Mouse (Mus musculus): ENCODE data around the gene Ap2a1.

Ap2a1 gene

GRCm38 (mm10) chr7:44863982-44864494 lies 65.3 kb downstream of the Ap2a1 start:
- DNase-seq = peak; percentile 94

GRCm38 (mm10) chr7:44863210-44863609 lies 66.1 kb downstream of the Ap2a1 start:
- DNase-seq = no peak

- no peak for DNase-seq
Observed at GRCm38 (mm10) chr7:44862434-44862833, 66.9 kb downstream of the Ap2a1 start.

DNA sequence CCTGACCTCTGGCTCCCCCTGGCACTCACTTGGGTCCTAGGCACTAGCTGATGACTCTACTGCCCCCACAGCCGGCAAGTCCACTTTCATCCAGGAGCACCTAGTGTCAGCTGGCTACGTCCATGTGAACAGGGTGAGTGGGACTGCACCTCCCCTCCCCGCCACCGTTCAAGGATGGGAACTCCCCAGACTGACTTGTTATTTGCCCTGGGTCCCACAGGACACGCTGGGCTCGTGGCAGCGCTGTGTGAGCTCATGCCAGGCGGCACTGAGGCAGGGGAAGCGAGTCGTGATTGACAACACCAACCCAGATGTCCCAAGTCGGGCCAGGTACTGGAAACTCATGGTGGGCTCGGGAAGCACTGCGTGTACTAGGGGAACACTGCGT lies 67.9 kb downstream of the Ap2a1 start:
- no peak for DNase-seq

- peak; percentile 96 for DNase-seq
Observed at GRCm38 (mm10) chr7:44860576-44861428, 68.5 kb downstream of the Ap2a1 start.

DNA sequence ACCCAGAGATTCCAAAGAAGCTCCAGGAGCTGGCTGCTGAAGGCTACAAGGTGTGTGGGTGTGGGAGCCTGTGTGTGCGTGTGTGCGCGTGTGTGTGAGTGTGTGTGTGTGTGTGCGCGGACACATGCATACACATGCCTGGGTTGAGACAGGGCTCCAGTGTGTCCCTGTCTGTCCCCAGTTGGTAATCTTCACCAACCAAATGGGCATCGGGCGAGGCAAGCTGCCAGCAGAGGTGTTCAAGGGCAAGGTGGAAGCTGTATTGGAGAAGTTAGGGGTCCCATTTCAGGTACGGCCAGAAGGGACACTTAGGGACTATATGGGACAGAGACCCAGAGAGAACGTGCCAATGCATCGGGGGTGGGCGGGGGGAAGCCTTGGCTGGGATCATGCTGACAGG lies 69.4 kb downstream of the Ap2a1 start:
- no peak for DNase-seq

DNA sequence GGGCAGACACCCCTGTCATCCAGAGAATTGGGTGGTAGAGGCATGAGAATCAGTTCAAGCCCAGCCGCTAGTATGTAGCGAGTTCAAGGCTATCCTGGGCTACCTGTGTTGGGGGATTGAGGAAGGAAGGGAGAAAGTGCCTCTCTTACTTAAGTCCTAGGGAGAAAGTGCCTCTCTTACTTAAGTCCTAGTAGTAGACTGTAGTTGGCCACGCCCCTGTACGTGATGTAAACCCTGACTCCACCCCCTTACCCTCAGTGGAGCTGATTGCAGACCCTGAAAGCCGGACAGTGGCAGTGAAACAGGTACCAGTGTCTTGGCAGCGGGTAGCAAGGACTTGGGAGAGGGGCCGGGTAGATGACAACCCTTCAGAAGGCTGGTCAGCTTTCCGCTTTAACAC lies 71.4 kb downstream of the Ap2a1 start:
- peak; percentile 96 for DNase-seq

- peak; percentile 99 for DNase-seq
Observed at GRCm38 (mm10) chr7:44857042-44857552, 72.2 kb downstream of the Ap2a1 start, which contains the start of gene Pnkp. Gene Pnkp (plus strand): TSS chr7:44857139.

- no peak for DNase-seq
Observed at GRCm38 (mm10) chr7:44856265-44856916, 72.9 kb downstream of the Ap2a1 start.

DNA sequence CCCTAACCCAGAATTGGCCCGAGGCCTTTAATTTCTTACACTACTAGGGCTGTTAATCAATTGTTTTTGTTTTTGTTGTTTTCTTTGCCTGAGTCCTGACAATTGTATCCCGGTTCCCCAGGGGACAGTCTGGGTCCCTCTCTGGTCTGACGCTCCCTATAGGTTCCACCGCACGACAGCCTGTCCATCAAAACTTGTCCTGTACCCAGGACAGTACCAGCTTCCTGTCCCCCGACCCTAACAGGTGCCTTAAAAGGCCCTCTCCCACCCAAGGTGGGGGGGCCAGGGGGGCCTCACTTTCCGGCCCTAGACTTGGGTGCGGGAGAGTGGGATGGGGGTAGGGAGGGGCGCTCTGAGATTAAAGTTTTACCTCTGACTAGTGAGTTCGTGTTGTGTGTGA lies 74.3 kb downstream of the Ap2a1 start:
- no peak for DNase-seq

DNA sequence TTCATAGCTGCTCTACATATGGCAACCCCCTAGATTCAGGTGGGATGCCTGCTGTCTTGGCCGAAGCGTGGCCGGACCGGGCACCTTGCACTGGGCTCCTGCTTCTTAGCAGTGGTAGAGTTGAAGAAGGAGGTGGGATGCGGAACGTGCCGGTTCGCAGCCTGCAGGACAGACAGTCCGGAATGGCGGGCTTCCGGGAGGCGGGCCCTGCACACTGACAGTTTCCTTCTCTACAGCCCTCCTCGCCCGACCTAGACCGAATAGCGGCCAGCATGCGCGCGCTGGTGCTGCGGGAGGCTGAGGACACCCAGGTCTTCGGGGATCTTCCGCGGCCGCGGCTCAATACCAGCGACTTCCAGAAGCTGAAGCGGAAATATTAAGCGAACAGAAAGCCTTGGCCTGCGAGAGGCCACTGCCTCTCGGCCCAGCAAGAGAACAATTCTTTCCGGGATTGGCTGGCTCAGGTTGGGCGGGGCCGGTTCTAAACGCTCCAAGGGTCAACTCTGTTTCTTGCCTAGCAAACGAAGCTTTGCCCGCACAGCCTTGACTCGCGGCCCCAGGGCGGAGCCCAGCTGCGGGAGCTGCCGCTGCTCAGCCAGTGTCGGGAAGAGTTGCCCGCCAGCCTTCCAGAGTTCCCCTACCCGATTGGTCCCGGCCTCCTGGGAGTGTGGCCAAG lies 74.8 kb downstream of the Ap2a1 start:
- DNase-seq = peak; percentile 99

- peak; percentile 96 for DNase-seq
Observed at GRCm38 (mm10) chr7:44853596-44854355, 75.5 kb downstream of the Ap2a1 start.

DNA sequence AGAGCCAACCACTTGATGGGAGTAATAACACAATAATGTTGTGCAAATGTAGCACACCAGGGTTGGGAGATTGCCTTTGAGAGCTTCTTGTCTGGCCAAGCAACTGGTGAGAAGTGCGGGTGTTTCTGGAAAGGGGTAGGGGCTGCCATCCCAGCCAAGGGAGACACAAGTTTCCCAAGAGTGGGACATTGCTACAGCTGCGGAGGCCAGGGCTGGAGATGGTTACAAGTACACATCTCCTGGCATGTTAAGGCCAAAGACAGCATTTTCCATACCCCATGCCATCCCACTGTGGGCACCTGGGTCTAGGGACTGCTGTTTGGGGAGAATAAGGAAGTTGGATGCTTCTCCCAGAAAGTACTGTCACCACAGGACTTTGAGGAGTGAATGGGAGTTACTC lies 76.2 kb downstream of the Ap2a1 start:
- peak; percentile 94 for DNase-seq

GRCm38 (mm10) chr7:44852259-44853027 lies 76.9 kb downstream of the Ap2a1 start:
- DNase-seq = peak; percentile 95

DNA sequence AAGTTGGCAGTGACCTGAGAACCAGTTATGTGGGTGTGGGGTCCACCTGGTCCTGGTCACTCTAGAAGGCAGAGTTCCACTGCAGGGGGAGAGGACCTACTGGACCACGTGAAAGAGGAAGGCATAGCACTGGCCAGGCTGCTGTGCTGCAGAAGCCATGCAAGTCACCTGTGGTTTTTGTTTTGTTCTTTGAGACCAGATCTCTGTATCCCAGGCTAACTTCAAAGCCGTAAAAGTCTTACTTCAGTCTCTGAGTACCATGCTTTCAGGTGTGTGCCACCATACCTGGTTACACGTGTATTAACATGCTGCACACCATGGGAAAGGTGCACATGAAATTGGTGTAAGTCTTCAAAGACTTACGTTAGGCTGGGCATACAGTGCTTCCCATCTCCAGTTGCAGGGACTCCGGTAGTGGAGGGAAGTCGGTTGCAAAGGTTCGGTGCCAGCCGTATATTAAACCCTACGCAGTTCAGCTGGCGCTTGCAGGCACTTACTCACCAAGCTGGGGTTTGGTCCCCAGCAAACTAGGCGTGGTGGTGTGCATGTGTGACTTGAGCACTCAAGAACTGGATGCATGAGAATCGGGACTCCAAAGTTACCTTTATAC lies 77.6 kb downstream of the Ap2a1 start:
- DNase-seq = no peak

DNA sequence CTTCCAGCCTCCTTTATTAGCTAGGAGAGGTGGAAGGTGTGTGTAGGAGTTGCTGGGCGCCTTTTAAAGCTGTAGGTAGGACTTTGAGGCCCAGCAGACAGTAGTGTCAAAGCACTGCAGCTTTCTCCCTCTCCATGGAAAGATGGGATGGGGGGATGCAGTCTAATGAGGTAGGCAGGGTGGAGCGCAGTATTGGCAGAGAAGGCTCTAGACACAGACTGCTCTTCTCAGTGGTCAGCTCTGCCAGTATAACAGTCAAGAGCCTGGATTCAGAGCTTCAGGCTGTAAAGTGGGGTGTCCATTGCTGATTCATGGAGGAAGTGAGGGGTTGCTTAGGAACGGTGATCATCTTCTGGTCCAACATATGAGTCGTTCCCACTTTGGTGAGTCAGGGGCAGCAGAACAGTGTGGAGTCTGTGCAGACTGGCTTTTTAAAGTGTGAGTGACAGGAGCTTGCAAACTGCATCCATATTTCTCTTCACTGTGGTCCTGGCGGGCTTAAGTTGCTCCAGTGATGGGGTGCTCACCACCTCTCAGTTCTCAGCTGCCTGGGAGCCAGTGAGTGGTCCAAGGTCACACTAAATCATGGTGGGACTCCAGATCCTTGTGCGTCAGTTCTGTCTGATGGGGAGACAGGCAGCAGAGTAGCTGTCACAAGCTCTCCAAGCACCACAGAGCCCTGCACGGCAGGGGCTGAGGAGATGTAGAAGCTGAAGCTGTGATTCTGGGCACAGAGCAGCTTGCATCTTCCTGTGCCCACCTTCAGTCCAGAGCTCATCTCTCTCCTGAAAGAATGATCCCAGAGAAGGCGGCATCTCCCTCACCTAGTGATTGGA lies 78.3 kb downstream of the Ap2a1 start:
- peak; percentile 95 for DNase-seq
